Mouse (Mus musculus): ENCODE data around the gene Gbe1.

The Gbe1 gene

DNA sequence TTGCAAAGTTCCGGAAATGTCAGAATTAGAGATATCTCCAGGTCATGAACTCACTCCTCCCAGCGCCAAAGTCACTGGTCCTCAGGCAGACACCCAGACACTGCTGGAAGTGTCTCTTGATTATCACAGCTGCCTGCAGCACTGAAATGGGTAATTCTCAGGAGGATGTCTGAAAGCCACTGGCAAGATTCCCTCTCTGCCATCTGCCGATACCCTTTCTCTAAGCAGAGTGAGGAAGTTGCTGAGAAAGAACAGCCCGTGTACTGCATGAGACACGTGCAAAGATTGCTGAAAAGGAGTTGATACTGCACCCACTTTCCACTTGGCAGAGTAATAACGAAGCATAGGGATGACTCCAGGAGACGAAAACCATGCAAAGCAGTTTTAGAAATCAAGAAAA is 272.2 kb downstream of the Gbe1 start:
- DNase-seq, result no peak

GRCm38 (mm10) chr16:70602326-70602725 is 288.6 kb downstream of the Gbe1 start:
- DNase-seq, result no peak

- no peak for DNase-seq
These were observed 294.6 kb downstream of the Gbe1 start for GRCm38 (mm10) chr16:70608358-70608757.

DNA sequence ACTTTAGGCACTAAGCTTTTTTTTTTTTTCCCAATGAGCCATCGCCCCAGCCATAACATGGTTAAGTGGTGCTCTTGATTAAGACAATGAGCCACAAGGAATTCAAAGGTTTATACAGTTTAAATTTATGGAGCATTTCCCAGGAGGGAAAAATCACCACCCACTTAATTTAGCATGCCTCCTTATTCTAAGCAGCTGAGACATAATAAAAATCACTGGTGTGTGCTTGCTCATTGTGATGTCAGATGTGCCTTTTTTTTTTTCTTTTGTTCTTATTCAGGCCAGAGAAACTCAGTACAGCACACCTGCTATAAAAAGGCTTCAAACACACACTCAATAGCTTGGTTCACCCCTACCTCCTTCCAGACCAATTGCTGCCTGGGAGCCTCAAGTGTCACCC is 303.9 kb downstream of the Gbe1 start:
- no peak for DNase-seq

GRCm38 (mm10) chr16:70618168-70618567 is 304.4 kb downstream of the Gbe1 start:
- no peak for DNase-seq

All from cerebellum, postnatal 36 days (tissue).